Mouse (Mus musculus) thymus, postnatal 10 days (tissue): ENCODE results near the gene Herc1.

Experiments used
- DNase-seq, 2 experiments: peaks; one replicate each; pipeline ENCODE4 v3.0.0; 2021; ENCODE audit warnings: low spot score in 2 of 2

Gene Herc1

GRCm38 (mm10) chr9:66349860-66350787, at the start of gene Herc1:
Gene Herc1, plus strand, starts transcription at chr9:66350450.
- peak; percentile 92 to 97 for DNase-seq

GRCm38 (mm10) chr9:66304320-66305090, 45.7 kb upstream of the Herc1 start:
- DNase-seq = no peak

- DNase-seq = peak; percentile 13 to 28
These were observed 44.8 kb upstream of the Herc1 start for GRCm38 (mm10) chr9:66305121-66306112.

- DNase-seq = no peak
These were observed 43.8 kb upstream of the Herc1 start for GRCm38 (mm10) chr9:66306414-66306813.

GRCm38 (mm10) chr9:66307341-66307740, 42.9 kb upstream of the Herc1 start:
- DNase-seq = no peak

- no peak for DNase-seq
These were observed 41.5 kb upstream of the Herc1 start for GRCm38 (mm10) chr9:66308741-66309140.

GRCm38 (mm10) chr9:66311458-66311857, 38.8 kb upstream of the Herc1 start:
- no peak for DNase-seq

- no peak for DNase-seq
These were observed 33.6 kb upstream of the Herc1 start for GRCm38 (mm10) chr9:66316603-66317002.

GRCm38 (mm10) chr9:66322010-66322931, 28.0 kb upstream of the Herc1 start:
- no peak for DNase-seq

GRCm38 (mm10) chr9:66326879-66327278, 23.4 kb upstream of the Herc1 start:
- DNase-seq = no peak

GRCm38 (mm10) chr9:66329474-66329873, 20.8 kb upstream of the Herc1 start:
- DNase-seq = no peak

- DNase-seq = no peak
These were observed 19.8 kb upstream of the Herc1 start for GRCm38 (mm10) chr9:66330437-66330836.

- DNase-seq = no peak
These were observed 18.7 kb upstream of the Herc1 start for GRCm38 (mm10) chr9:66331548-66331947.

GRCm38 (mm10) chr9:66332393-66332792, 17.9 kb upstream of the Herc1 start:
- no peak for DNase-seq

- DNase-seq = no peak
These were observed 13.0 kb upstream of the Herc1 start for GRCm38 (mm10) chr9:66337280-66337679.

- no peak for DNase-seq
These were observed 12.1 kb upstream of the Herc1 start for GRCm38 (mm10) chr9:66338005-66338782.

- no peak for DNase-seq
These were observed 10.5 kb upstream of the Herc1 start for GRCm38 (mm10) chr9:66339714-66340113.

- peak; percentile 7 to 17 for DNase-seq
These were observed 9.7 kb upstream of the Herc1 start for GRCm38 (mm10) chr9:66340394-66341094.
